Mouse (Mus musculus) left cerebral cortex, postnatal 36 days (tissue): Measurements from ENCODE around the gene 4930415O20Rik. TPM values are rescaled to one million over a fixed set of nuclear protein-coding genes. Genes with fewer than 3 reads are reported as not detected.
A peak's percentile ranks its signal among the peaks of the same experiment; 100 is the strongest.

ENCODE experiments used
- DNase-seq, 2 experiments: peaks; one replicate each; pipeline ENCODE4 v3.0.0; 2021 to 2022; ENCODE audit warnings: low spot score in 2 of 2, mixed read lengths in 1 of 2
- intact Hi-C: fragments of 180-260 bp; cut with DNase I; formaldehyde crosslinking; loops from one replicate; pipeline ENCODE4 v1.15.1; 2025
- total RNA-seq, 2 experiments: library from RNA; stranded (reverse); gene quantifications; 2 replicates each; pipeline ENCODE4 v1.2.3; 2021

Gene 4930415O20Rik
- total RNA-seq, 2 experiments from 2014 or later, result not detected

GRCm38 (mm10) chr15:98623361-98623821 lies 52.6 kb downstream of the 4930415O20Rik start:
- intact Hi-C loops, result no loop called here

GRCm38 (mm10) chr15:98626078-98626477 lies 55.3 kb downstream of the 4930415O20Rik start:
- DNase-seq, result no peak
- intact Hi-C loops, result no loop called here

More at GRCm38 (mm10) chr15:98623361-98623821, 52.6 kb downstream of the 4930415O20Rik start:
- no peak for DNase-seq

DNA sequence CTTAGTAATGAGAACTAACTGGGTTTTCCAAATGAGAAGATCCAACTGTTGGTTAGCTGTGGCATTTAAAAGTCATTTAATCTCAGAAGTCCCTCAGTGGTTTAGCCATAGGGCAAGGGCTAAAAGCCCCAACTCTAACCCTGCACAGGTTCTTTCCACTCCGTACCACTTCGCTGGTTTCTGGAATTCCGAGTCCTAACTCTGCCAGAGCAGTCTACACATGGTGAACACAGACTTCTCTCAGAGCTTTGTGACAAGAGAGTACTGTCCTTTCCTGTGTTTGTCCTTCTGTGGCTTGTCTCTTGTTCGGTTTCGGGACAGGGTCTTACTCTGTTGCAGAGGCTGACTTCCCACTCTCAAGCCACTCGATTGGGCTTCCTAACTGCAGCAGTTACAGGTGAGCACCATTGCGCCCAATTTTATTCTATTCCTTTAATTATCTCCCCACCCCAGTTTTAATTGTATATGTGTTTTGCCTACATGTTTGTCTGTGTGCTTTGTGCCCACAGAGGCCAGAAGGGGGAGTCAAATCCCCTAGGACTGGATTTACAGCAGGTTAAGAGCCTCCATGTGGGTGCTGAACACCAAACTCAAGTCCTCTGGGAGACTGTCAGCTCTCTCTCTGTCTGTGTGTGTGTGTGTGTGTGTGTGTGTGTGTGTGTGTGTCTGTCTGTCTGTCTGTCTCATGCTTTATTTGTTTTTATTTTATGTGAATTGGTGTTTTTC lies 55.8 kb downstream of the 4930415O20Rik start:
- intact Hi-C loops, result no loop called here
- DNase-seq, result no peak

DNA sequence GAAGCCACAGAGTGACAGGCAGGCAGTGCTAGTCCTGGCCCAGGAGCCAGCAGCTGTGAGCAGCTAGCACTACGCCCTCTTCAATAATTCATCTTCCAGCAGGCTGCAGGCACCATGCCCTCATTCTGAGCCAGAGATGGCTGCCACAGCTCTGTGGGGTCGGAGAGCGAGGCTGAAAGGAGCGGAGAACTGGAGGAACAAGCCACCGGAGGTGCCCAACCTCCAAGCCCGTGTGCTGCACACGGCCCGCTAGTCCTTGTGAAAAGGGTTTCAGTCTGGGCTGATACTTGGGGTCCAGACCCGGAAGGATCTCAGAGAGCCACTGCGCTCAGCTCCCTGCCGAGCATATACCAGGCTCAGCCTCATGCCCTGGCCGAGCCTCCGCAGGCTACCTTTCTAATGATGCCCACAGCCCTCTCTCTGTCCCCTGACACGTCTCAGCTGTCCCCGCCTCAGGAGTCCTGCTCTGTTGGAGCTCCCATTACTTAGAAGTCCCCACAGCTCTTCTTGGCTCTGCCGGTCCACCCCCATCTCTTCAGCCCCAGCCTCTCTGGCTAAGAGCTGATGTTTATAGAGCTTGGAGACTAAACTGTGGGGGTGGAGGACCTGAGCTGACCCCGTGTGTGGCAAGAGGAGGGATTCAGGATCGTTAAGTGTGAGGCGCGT lies 57.9 kb downstream of the 4930415O20Rik start:
- DNase-seq, result no peak
- intact Hi-C loops, result no loop called here

DNA sequence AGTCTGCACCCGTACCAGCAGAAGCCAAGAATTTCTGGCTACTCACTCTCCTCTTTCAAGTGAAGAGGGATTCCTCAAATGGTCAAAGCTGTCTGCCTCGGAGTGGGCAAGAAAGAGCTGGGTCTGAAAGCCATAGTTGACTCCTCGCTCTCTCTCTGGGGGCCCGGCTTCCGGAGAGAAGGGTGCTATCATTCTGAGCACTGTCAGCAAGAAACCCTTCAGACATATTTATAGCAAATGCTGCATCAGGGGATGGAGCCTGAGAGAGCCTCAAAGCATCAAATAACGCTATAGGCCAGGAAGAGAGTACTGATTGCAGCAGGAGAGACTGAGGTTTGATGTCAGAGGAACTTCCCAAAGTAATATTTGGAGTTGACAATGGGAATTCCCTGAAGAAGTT lies 58.7 kb downstream of the 4930415O20Rik start:
- no peak for DNase-seq
- intact Hi-C loops, result no loop called here

DNA sequence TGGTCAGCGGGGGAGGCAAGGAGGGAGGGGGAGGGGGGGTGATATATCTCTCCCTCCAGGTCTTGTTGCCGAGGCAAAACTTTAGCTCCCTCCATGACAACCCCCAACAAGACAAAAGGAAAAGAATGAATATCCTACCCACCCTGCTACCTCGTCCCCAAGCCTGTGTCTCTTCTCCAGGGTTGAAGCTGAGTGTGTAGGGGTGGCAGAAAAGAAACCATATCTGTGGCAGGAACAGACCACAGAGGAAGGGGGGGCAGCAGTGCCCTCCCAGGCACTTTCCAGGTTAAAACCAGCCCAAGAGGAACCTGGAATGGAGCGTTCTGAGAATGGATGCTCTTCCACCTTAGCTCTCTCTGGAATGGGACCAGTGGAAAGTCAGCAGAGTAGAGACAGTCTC lies 59.7 kb downstream of the 4930415O20Rik start, which contains the start of gene Cacnb3:
Cacnb3 (plus strand) TSS at position 301 of the 400 bp plus-strand sequence.
- intact Hi-C loops, result no loop called here

DNA sequence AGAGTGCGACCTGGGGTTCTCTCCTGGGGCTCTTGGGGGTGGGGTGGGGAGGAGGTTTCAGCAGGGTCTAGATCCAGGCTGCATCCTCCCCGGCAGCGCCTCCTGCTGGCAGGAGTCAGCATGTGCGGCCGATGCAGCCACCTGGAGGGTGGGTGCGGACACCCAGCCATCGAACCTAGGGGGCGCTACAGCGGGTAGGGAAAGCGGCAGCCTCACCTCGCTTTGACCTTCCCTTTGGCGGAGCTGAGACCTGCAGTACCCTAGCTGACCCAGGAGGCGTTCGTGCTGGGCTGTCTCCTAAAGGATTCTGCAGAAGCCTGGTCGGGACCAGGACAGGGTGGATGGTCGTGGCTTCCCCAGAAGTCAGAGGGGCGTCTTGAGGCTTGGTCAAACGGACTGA lies 60.7 kb downstream of the 4930415O20Rik start:
- DNase-seq, result peak in 1 of 2 experiments; percentile 37
- intact Hi-C loops, result no loop called here

More for the DNA sequence above, 59.7 kb downstream of the 4930415O20Rik start, which contains the start of gene Cacnb3:
- no peak for DNase-seq

DNA sequence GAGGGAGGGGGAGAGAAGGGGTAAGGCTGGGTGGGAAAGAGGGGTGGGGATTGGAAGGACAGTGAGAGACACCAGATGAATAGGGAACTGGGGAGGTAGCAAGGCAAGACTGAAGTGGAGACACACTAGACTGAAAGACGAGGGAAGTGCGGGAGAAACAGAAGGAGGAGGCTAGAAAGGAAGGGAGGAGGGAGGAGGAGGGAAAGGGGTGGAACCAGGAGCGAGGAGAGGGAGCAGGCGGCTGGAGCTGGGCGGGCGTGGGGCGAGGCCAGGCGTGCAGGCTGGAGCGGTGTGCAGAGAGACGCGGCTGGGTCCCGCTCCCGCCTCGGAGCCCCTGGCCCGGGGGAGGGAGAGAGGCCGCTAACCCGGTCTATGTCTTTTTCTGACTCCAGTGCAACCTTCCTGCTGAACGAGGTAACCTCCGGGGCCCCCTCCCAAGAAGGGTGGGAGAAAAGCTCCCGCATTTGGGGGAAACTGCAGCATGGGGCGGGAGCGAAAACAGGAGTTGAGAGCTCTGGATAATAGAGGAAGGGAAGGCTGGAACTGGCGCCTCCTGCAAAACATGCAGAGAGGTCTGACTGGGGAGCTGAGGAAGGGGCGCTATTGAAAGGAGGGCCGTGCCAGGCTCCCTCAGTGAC lies 61.4 kb downstream of the 4930415O20Rik start:
- intact Hi-C loops, result no loop called here
- peak; percentile 57 to 70 for DNase-seq

DNA sequence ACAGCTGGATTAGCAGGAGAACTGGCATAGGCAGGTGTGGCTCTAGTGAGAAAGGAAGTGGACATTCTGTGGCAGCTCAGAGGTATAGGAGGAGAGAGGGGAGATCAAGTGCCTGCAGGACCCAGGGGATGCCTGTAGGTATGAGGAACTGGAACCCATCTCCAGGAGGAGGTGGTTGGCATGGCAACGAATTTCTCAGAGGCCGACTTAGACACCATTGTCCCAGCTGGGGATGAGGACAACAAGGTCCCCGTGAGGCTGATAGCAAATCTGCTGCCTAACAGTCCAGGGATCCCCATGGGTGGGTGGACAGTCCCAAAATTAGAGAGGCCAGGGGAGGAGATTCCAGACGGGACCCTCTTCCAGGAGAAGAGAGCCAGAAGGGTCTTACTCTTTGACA lies 62.1 kb downstream of the 4930415O20Rik start:
- peak in 1 of 2 experiments; percentile 11 for DNase-seq
- intact Hi-C loops, result no loop called here

- peak in 1 of 2 experiments; percentile 44 for DNase-seq
- intact Hi-C loops, result no loop called here
Measured at GRCm38 (mm10) chr15:98633822-98634470, 63.1 kb downstream of the 4930415O20Rik start.

- intact Hi-C loops, result no loop called here
- DNase-seq, result peak; percentile 85 to 87
Measured at GRCm38 (mm10) chr15:98634541-98635081, 63.8 kb downstream of the 4930415O20Rik start.

DNA sequence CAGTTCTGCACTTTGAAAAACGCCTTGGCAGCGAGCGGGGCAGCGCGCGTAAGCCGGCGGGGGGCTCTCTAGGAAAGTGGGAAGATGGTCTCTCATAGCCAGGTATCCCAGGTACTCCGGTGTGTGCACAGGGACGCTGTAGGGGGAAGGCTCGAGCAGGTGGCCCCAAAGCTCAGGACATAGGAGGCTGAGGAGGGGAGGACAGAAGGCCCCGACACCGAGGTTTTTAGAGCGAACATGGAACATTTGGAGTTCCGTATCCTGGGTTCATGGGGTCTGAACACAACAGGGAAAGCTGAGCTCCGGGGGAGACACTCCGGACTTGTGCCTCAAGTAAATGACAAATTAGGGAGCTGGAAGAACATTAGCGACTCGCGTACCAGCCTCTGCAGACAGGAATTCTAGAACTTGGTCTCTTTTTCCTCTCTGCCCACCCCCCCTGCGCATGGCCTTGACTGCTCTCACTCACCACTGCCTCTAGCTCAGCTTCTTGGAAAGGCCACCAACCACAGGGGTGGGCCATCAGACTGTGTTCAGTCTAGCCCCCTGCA lies 64.6 kb downstream of the 4930415O20Rik start:
- intact Hi-C loops, result no loop called here
- DNase-seq, result peak in 1 of 2 experiments; percentile 12

- intact Hi-C loops, result no loop called here
- peak; percentile 71 to 74 for DNase-seq
Measured at GRCm38 (mm10) chr15:98636517-98636916, 65.7 kb downstream of the 4930415O20Rik start.

DNA sequence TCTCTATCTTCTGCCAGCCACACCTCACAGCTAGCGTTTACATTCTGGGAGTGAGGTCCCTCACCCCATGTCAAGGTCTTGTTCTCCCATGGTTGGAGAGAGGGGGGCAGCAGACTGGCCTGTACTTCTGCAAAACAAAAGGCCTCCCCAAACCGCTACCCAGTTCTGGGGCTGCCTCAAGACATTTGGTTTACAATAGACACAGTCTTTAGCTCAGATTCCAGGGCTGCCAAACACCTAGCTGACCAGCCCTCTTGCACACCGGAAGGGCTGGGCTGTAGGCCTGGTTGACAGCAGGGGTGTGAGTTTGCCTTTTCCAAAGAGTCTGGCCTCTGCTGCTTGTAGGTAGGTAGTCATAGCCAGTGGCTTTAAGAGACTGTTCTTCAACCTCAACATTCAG lies 66.4 kb downstream of the 4930415O20Rik start:
- DNase-seq, result no peak
- intact Hi-C loops, result no loop called here

Other genes with a start within 250 kb of the 4930415O20Rik start
- gene Olfr284, start 230.0 kb upstream of the 4930415O20Rik start, total RNA-seq, result not detected
- gene Olfr283, start 190.1 kb upstream of the 4930415O20Rik start, total RNA-seq, result not detected
- not detected for gene Olfr282, start 139.8 kb upstream of the 4930415O20Rik start, total RNA-seq
- gene Olfr281, start 118.4 kb upstream of the 4930415O20Rik start, total RNA-seq, result not detected
- gene OR5BS1P, start 101.1 kb upstream of the 4930415O20Rik start, total RNA-seq, result not detected
- not detected for gene Lalba, start 88.3 kb upstream of the 4930415O20Rik start, total RNA-seq
- not detected for gene Olfr279, start 78.6 kb upstream of the 4930415O20Rik start, total RNA-seq
- 10 to 100 TPM; 58.9 to 60.9 TPM for gene Kansl2, start 36.7 kb upstream of the 4930415O20Rik start, total RNA-seq
- gene Ccnt1, start 81 bp upstream of the 4930415O20Rik start, total RNA-seq, result 10 to 100 TPM; 37.0 to 45.6 TPM
- gene Adcy6, start 39.1 kb downstream of the 4930415O20Rik start, total RNA-seq, result 10 to 100 TPM; 41.5 to 58.4 TPM
- gene Cacnb3, start 59.8 kb downstream of the 4930415O20Rik start, total RNA-seq, result 100 to 1,000 TPM; 273 to 276 TPM
- gene Ddx23, start 91.9 kb downstream of the 4930415O20Rik start, total RNA-seq, result 10 to 100 TPM; 80.2 to 82.7 TPM
- gene Rnd1, start 106.5 kb downstream of the 4930415O20Rik start, total RNA-seq, result 10 to 100 TPM; 29.4 to 32.6 TPM
- 10 to 100 TPM; 12.5 to 14.4 TPM for gene Ccdc65, start 137.2 kb downstream of the 4930415O20Rik start, total RNA-seq
- gene Fkbp11, start 157.2 kb downstream of the 4930415O20Rik start, total RNA-seq, result 1 to 10 TPM; 1.5 to 2.1 TPM
- 100 to 1,000 TPM; 721 to 734 TPM for gene Arf3, start 192.2 kb downstream of the 4930415O20Rik start, total RNA-seq
- 1 to 10 TPM in 1 of 2 experiments, under 1 TPM in 1; 0.59 to 1.1 TPM for gene Wnt10b, start 207.1 kb downstream of the 4930415O20Rik start, total RNA-seq
- gene Wnt1, start 218.9 kb downstream of the 4930415O20Rik start, total RNA-seq, result not detected
- 100 to 1,000 TPM; 827 to 848 TPM for gene Ddn, start 238.5 kb downstream of the 4930415O20Rik start, total RNA-seq